In the genomic region with DNA sequence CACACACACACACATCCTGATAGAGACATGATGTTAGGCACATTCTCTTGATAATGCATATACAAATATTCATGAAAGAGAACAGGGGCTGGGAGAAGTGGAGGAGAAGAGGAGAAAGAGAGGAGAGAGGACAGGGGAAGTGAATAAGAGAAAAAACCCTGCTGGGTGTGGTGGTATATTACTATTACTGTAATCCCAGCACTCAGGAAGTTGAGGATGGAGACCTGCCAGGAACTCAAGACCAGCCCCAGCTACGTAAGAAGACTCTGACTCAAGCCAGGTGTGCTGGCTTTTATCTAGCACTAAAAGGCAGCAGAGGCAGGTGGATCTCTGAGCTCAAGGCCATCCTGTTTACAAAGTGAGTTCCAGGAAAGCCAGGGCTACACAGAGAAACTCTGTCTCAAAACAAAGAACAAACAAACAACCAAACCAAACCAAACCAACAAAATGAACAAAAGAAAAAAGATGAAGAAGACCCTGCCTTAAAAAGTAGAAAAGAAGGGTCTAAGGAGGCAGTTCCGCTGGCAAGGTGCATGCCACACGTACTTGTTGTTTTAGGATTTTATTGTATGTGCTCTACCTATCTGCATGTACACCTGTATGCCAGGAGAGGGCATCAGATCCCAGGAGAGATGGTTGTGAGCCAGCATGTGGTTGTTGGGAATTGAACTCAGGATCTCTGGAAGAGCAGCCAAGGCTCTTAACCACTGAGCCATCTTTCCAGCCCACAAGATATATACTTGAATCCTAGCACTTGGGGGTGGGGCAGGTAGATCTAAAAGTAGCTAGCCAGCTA, we compare ENCODE assay signal across 8 mouse cellular contexts. TPM values are rescaled to one million over a fixed set of nuclear protein-coding genes. Genes with fewer than 3 reads are reported as not detected.
DNase-seq lines count a peak whose midpoint lies in the region; ATAC-seq lines count a peak whose summit lies in the region.
"Had no signal": no experiment of that assay in that cellular context is flagged by ENCODE, and none has a peak within 500 bp of the region (broad histone marks: within the 10 kb centered on the region; RNA-seq: fewer than 3 reads in every experiment).

No protein-coding gene starts in this region.

- peak overlapping the region; percentile 22; the same call in 1 of the 2 replicates for H3K27ac ChIP-seq in liver, embryonic 12.5 days
- no peak overlapping the region; the same call in 1 of the 2 replicates for H3K27ac ChIP-seq in liver, embryonic 11.5 days (ENCODE audit: low read depth, low read length)
- H3K27ac ChIP-seq in embryonic facial prominence, embryonic 13.5 days: peak overlapping the region; percentile 93
- H3K27ac ChIP-seq in hindbrain, embryonic 14.5 days: peak overlapping the region; percentile 62
- peak overlapping the region; percentile 85 for H3K27ac ChIP-seq in neural tube, embryonic 15.5 days (replicated peaks)

- no peaks in the 10 kb centered on the region for H3K9me3 ChIP-seq in liver, embryonic 12.5 days (replicated peaks)
- no peaks in the 10 kb centered on the region for H3K9me3 ChIP-seq in liver, embryonic 11.5 days (ENCODE audit: control insufficient read depth, low read length)
- no peaks in the 10 kb centered on the region for H3K9me3 ChIP-seq in embryonic facial prominence, embryonic 13.5 days
- no peaks in the 10 kb centered on the region for H3K9me3 ChIP-seq in hindbrain, embryonic 14.5 days (ENCODE audit: control insufficient read depth, low read length)
- no peaks in the 10 kb centered on the region for H3K9me3 ChIP-seq in neural tube, embryonic 15.5 days (replicated peaks)

- 61% methylated on average over 3 of the region's 3 CpGs for WGBS in liver, embryonic 12.5 days (ENCODE audit: insufficient replicate concordance)
- 75% methylated on average over 3 of the region's 3 CpGs for WGBS in liver, embryonic 11.5 days
- whole genome bisulfite sequencing in embryonic facial prominence, embryonic 13.5 days: 69% methylated on average over 3 of the region's 3 CpGs
- WGBS in hindbrain, embryonic 14.5 days: 80% methylated on average over 3 of the region's 3 CpGs
- 83% methylated on average over 3 of the region's 3 CpGs for WGBS in neural tube, embryonic 15.5 days

- ATAC-seq in liver, embryonic 12.5 days: no peak
- ATAC-seq in liver, embryonic 11.5 days (replicated peaks; ENCODE audit: low FRiP score): no peak
- no peak for ATAC-seq in embryonic facial prominence, embryonic 13.5 days (ENCODE audit: insufficient number of reproducible peaks, insufficient read depth, low FRiP score, low TSS enrichment, low read depth)
- ATAC-seq in hindbrain, embryonic 14.5 days (ENCODE audit: low FRiP score): no peak
- no peak; the same call in 1 of the 2 replicates for ATAC-seq in neural tube, embryonic 15.5 days (ENCODE audit: low FRiP score)

- H3K4me1 ChIP-seq in liver, embryonic 12.5 days: peaks cover 46% of the 10 kb centered on the region
- peaks cover 4% of the 10 kb centered on the region for H3K4me1 ChIP-seq in liver, embryonic 11.5 days (replicated peaks; ENCODE audit: control insufficient read depth, insufficient read depth, low read length)
- peaks cover 22% of the 10 kb centered on the region for H3K4me1 ChIP-seq in embryonic facial prominence, embryonic 13.5 days
- peaks cover 6% of the 10 kb centered on the region for H3K4me1 ChIP-seq in hindbrain, embryonic 14.5 days (replicated peaks; ENCODE audit: control insufficient read depth, insufficient read depth, low read length)
- H3K4me1 ChIP-seq in neural tube, embryonic 15.5 days: peaks cover 17% of the 10 kb centered on the region

- peaks cover 47% of the 10 kb centered on the region for H3K27me3 ChIP-seq in liver, embryonic 12.5 days (replicated peaks)
- H3K27me3 ChIP-seq in liver, embryonic 11.5 days (replicated peaks; ENCODE audit: control insufficient read depth, insufficient read depth, low read length): peaks cover 7% of the 10 kb centered on the region; the same call in 1 of the 2 replicates
- H3K27me3 ChIP-seq in embryonic facial prominence, embryonic 13.5 days: no peaks in the 10 kb centered on the region
- no peaks in the 10 kb centered on the region for H3K27me3 ChIP-seq in hindbrain, embryonic 14.5 days (ENCODE audit: control insufficient read depth, insufficient read depth, low read length)
- H3K27me3 ChIP-seq in neural tube, embryonic 15.5 days (replicated peaks): 0 out of 2 replicates have a peak, but pooled peaks cover 2% of the 10 kb centered on the region

- no peak overlapping the region for H3K4me3 ChIP-seq in liver, embryonic 12.5 days
- no peak overlapping the region for H3K4me3 ChIP-seq in liver, embryonic 11.5 days (ENCODE audit: low read depth, low read length)
- H3K4me3 ChIP-seq in embryonic facial prominence, embryonic 13.5 days: no peak overlapping the region
- H3K4me3 ChIP-seq in hindbrain, embryonic 14.5 days (replicated peaks; ENCODE audit: low read length): no peak overlapping the region
- no peak overlapping the region for H3K4me3 ChIP-seq in neural tube, embryonic 15.5 days (replicated peaks)

- H3K36me3 ChIP-seq in liver, embryonic 12.5 days: no peaks in the 10 kb centered on the region
- H3K36me3 ChIP-seq in liver, embryonic 11.5 days (ENCODE audit: control insufficient read depth, insufficient read depth, low read length): no peaks in the 10 kb centered on the region
- peaks cover 14% of the 10 kb centered on the region for H3K36me3 ChIP-seq in embryonic facial prominence, embryonic 13.5 days
- H3K36me3 ChIP-seq in hindbrain, embryonic 14.5 days (replicated peaks; ENCODE audit: control insufficient read depth, insufficient read depth): no peaks in the 10 kb centered on the region
- H3K36me3 ChIP-seq in neural tube, embryonic 15.5 days: no peaks in the 10 kb centered on the region

- no peak for DNase-seq in liver, embryonic 11.5 days (ENCODE audit: low spot score)
- no peak for DNase-seq in hindbrain, embryonic 14.5 days (ENCODE audit: low spot score)
- DNase-seq in cerebellum, adult 9-10 months: no peak
- DNase-seq in right cerebral cortex, adult 18-20 months: no peak
- DNase-seq: thymus, postnatal 14 days had no signal

- H3K4me2 ChIP-seq in liver, embryonic 12.5 days: no peak overlapping the region
- no peak overlapping the region for H3K4me2 ChIP-seq in liver, embryonic 11.5 days
- H3K4me2 ChIP-seq in embryonic facial prominence, embryonic 13.5 days: peak overlapping the region; percentile 59
- peak overlapping the region; percentile 56 for H3K4me2 ChIP-seq in hindbrain, embryonic 14.5 days (replicated peaks)
- peak overlapping the region; percentile 61 for H3K4me2 ChIP-seq in neural tube, embryonic 15.5 days

- H3K9ac ChIP-seq in liver, embryonic 12.5 days: no peak overlapping the region
- H3K9ac ChIP-seq in liver, embryonic 11.5 days (ENCODE audit: low read depth, low read length): no peak overlapping the region
- no peak overlapping the region for H3K9ac ChIP-seq in embryonic facial prominence, embryonic 13.5 days
- no peak overlapping the region for H3K9ac ChIP-seq in hindbrain, embryonic 14.5 days
- H3K9ac ChIP-seq in neural tube, embryonic 15.5 days (replicated peaks): no peak overlapping the region

RNA-seq across cellular contexts. Expression of a gene that starts 6.3 kb away (rescaled TPM):
- 29.9 and 35.8 TPM in 2 replicates for polyA plus RNA-seq in liver, embryonic 12.5 days (2016; fragmentation: Nextera tagmentation; extraction: Ambion mirVana)
- 49.0 and 50.6 TPM in 2 replicates for polyA plus RNA-seq in liver, embryonic 11.5 days (2014; fragmentation: Nextera tagmentation; extraction: Ambion mirVana)
- 82.1 and 84.2 TPM in 2 replicates for polyA plus RNA-seq in embryonic facial prominence, embryonic 13.5 days (2015; fragmentation: Nextera tagmentation; extraction: Ambion mirVana)
- 86.5 and 88.6 TPM in 2 replicates for polyA plus RNA-seq in hindbrain, embryonic 14.5 days (2014; fragmentation: Nextera tagmentation; extraction: Ambion mirVana)
- polyA plus RNA-seq in neural tube, embryonic 15.5 days (2015; fragmentation: Nextera tagmentation; extraction: Ambion mirVana): 90.6 and 97.6 TPM in 2 replicates

RNA-seq across cellular contexts. Expression of a gene that starts 12.7 kb away (rescaled TPM):
- polyA plus RNA-seq in liver, embryonic 12.5 days (2016; fragmentation: Nextera tagmentation; extraction: Ambion mirVana): 160 and 167 TPM in 2 replicates
- 256 and 262 TPM in 2 replicates for polyA plus RNA-seq in liver, embryonic 11.5 days (2014; fragmentation: Nextera tagmentation; extraction: Ambion mirVana)
- polyA plus RNA-seq in embryonic facial prominence, embryonic 13.5 days (2015; fragmentation: Nextera tagmentation; extraction: Ambion mirVana): 232 and 248 TPM in 2 replicates
- 218 and 247 TPM in 2 replicates for polyA plus RNA-seq in hindbrain, embryonic 14.5 days (2014; fragmentation: Nextera tagmentation; extraction: Ambion mirVana)
- polyA plus RNA-seq in neural tube, embryonic 15.5 days (2015; fragmentation: Nextera tagmentation; extraction: Ambion mirVana): 237 and 260 TPM in 2 replicates

RNA-seq across cellular contexts. Expression of a gene that starts 13.6 kb away (rescaled TPM):
- polyA plus RNA-seq in liver, embryonic 12.5 days (2016; fragmentation: Nextera tagmentation; extraction: Ambion mirVana): 0.61 and 0.72 TPM in 2 replicates
- polyA plus RNA-seq in liver, embryonic 11.5 days (2014; fragmentation: Nextera tagmentation; extraction: Ambion mirVana): 1.6 and 2.0 TPM in 2 replicates
- polyA plus RNA-seq in embryonic facial prominence, embryonic 13.5 days (2015; fragmentation: Nextera tagmentation; extraction: Ambion mirVana): 23.6 and 25.6 TPM in 2 replicates
- 3.0 and 3.7 TPM in 2 replicates for polyA plus RNA-seq in hindbrain, embryonic 14.5 days (2014; fragmentation: Nextera tagmentation; extraction: Ambion mirVana)
- polyA plus RNA-seq in neural tube, embryonic 15.5 days (2015; fragmentation: Nextera tagmentation; extraction: Ambion mirVana): 3.3 and 3.6 TPM in 2 replicates

RNA-seq across cellular contexts. Expression of a gene that starts 17.1 kb away (rescaled TPM):
- 199 and 207 TPM in 2 replicates for polyA plus RNA-seq in liver, embryonic 12.5 days (2016; fragmentation: Nextera tagmentation; extraction: Ambion mirVana)
- 131 and 133 TPM in 2 replicates for polyA plus RNA-seq in liver, embryonic 11.5 days (2014; fragmentation: Nextera tagmentation; extraction: Ambion mirVana)
- 60.5 and 64.9 TPM in 2 replicates for polyA plus RNA-seq in embryonic facial prominence, embryonic 13.5 days (2015; fragmentation: Nextera tagmentation; extraction: Ambion mirVana)
- 43.5 and 44.6 TPM in 2 replicates for polyA plus RNA-seq in hindbrain, embryonic 14.5 days (2014; fragmentation: Nextera tagmentation; extraction: Ambion mirVana)
- 42.7 and 48.0 TPM in 2 replicates for polyA plus RNA-seq in neural tube, embryonic 15.5 days (2015; fragmentation: Nextera tagmentation; extraction: Ambion mirVana)

RNA-seq across cellular contexts. Expression of a gene that starts 23.9 kb away (rescaled TPM):
- 36.2 and 38.6 TPM in 2 replicates for polyA plus RNA-seq in liver, embryonic 12.5 days (2016; fragmentation: Nextera tagmentation; extraction: Ambion mirVana)
- 51.0 and 53.1 TPM in 2 replicates for polyA plus RNA-seq in liver, embryonic 11.5 days (2014; fragmentation: Nextera tagmentation; extraction: Ambion mirVana)
- 116 and 127 TPM in 2 replicates for polyA plus RNA-seq in embryonic facial prominence, embryonic 13.5 days (2015; fragmentation: Nextera tagmentation; extraction: Ambion mirVana)
- polyA plus RNA-seq in hindbrain, embryonic 14.5 days (2014; fragmentation: Nextera tagmentation; extraction: Ambion mirVana): 80.1 and 85.8 TPM in 2 replicates
- polyA plus RNA-seq in neural tube, embryonic 15.5 days (2015; fragmentation: Nextera tagmentation; extraction: Ambion mirVana): 87.4 and 91.6 TPM in 2 replicates

Comparison
In these comparisons a context has a peak if more than half of its experiments do, and no peak if none do; other contexts are left out.
1. H3K4me2 ChIP-seq: peak in embryonic facial prominence, embryonic 13.5 days (single experiment), hindbrain, embryonic 14.5 days (single experiment) and neural tube, embryonic 15.5 days (single experiment); none in liver, embryonic 12.5 days (single experiment) and liver, embryonic 11.5 days (single experiment).